Mouse (Mus musculus) CH12.LX (cell line): ENCODE data around the gene Rtf1. TPM values are rescaled to one million over a fixed set of nuclear protein-coding genes. Genes with fewer than 3 reads are reported as not detected.

Source experiments
- DNase-seq: peaks from one replicate; pipeline ENCODE4 v3.0.0-alpha.2; 2013; ENCODE audit errors: extremely low read depth
- H3K27ac ChIP-seq: 2 replicates; pipeline ENCODE4 v1.5.1; 2012; ENCODE audit warnings: low read depth, mild to moderate bottlenecking, control low read depth, moderate library complexity; ENCODE audit not compliant: insufficient read depth
- H3K27me3 ChIP-seq: replicated peaks from 2 replicates; pipeline ENCODE3; 2012; ENCODE audit warnings: inconsistent platforms
- H3K36me3 ChIP-seq, 2 experiments: replicated peaks in 1 of 2; 2 replicates each; pipeline versions ENCODE3 to v1.6.1; 2012; ENCODE audit warnings: inconsistent platforms in 1 of 2, low read length in 1 of 2, mild to moderate bottlenecking in 1 of 2, mixed read lengths in 1 of 2, moderate library complexity in 1 of 2; ENCODE audit not compliant: control insufficient read depth in 1 of 2, insufficient read depth in 1 of 2
- H3K4me1 ChIP-seq, 2 experiments: 2 replicates each; pipeline ENCODE4 v1.6.1; 2012; ENCODE audit warnings: inconsistent platforms in 1 of 2, moderate library complexity in 1 of 2; ENCODE audit not compliant: insufficient read depth in 2 of 2, control insufficient read depth in 1 of 2
- H3K4me2 ChIP-seq: 2 replicates; pipeline ENCODE4 v1.6.1; 2012; ENCODE audit warnings: low read depth, mild to moderate bottlenecking, control low read depth; ENCODE audit not compliant: poor library complexity, insufficient read depth, severe bottlenecking
- H3K4me3 ChIP-seq, 3 experiments: fragments of 150-350 bp in 1 of 3; sonication (generic) in 1 of 3; replicated peaks in 1 of 3; 2 replicates each; pipeline versions ENCODE3 to v1.5.1; 2011 to 2012; ENCODE audit warnings: low read depth in 2 of 3, low read length in 2 of 3, mild to moderate bottlenecking in 2 of 3, moderate library complexity in 2 of 3, control low read depth in 1 of 3, improper control_type of control experiment in 1 of 3, inconsistent platforms in 1 of 3, mixed read lengths in 1 of 3; ENCODE audit not compliant: poor library complexity in 1 of 3
- H3K79me2 ChIP-seq: replicated peaks from 2 replicates; pipeline ENCODE4 v1.6.1; 2012; ENCODE audit warnings: mild to moderate bottlenecking, moderate library complexity; ENCODE audit not compliant: control insufficient read depth, poor library complexity, insufficient read depth, severe bottlenecking; ENCODE audit errors: extremely low read depth
- H3K9ac ChIP-seq: 2 replicates; pipeline ENCODE4 v1.6.1; 2012; ENCODE audit warnings: low read depth, mild to moderate bottlenecking, control low read depth, moderate library complexity; ENCODE audit not compliant: insufficient read depth
- H3K9me3 ChIP-seq: replicated peaks from 2 replicates; pipeline ENCODE3; 2012; ENCODE audit warnings: low read length, inconsistent platforms, mixed read lengths
- CTCF ChIP-seq, 2 experiments: IDR thresholded peaks in 1 of 2; conservative IDR thresholded peaks in 1 of 2; 2 replicates each; pipeline ENCODE4 v1.5.1; 2011 to 2012; ENCODE audit warnings: low read depth in 2 of 2, low read length in 2 of 2, improper control_type of control experiment in 1 of 2, inconsistent platforms in 1 of 2, mild to moderate bottlenecking in 1 of 2, moderate library complexity in 1 of 2
- E2F4 ChIP-seq: IDR thresholded peaks from 2 replicates; pipeline ENCODE4 v1.6.1; 2011; ENCODE audit warnings: low read depth, low read length, improper control_type of control experiment; ENCODE audit not compliant: insufficient replicate concordance
- ELF1 ChIP-seq: IDR thresholded peaks from 2 replicates; pipeline ENCODE4 v1.6.1; 2014; ENCODE audit warnings: low read depth, mild to moderate bottlenecking, inconsistent platforms, low read length, improper control_type of control experiment
- EP300 ChIP-seq: IDR thresholded peaks from 2 replicates; pipeline ENCODE4 v1.6.1; 2011; ENCODE audit warnings: low read length, improper control_type of control experiment
- HCFC1 ChIP-seq: IDR thresholded peaks from 2 replicates; pipeline ENCODE4 v1.6.1; 2012; ENCODE audit warnings: low read depth, mild to moderate bottlenecking, inconsistent platforms, low read length, improper control_type of control experiment
- IRF4 ChIP-seq: IDR thresholded peaks from 2 replicates; pipeline ENCODE4 v1.6.1; 2014; ENCODE audit warnings: low read depth, mild to moderate bottlenecking, inconsistent platforms, low read length, improper control_type of control experiment
- JUN ChIP-seq: IDR thresholded peaks from 2 replicates; pipeline ENCODE4 v1.6.1; 2011; ENCODE audit warnings: low read depth, mild to moderate bottlenecking, low read length, improper control_type of control experiment, moderate library complexity; ENCODE audit not compliant: insufficient read depth
- JUND ChIP-seq: conservative IDR thresholded peaks from 2 replicates; pipeline ENCODE4 v1.6.1; 2011; ENCODE audit warnings: low read depth, low read length, improper control_type of control experiment
- KAT2A ChIP-seq: IDR thresholded peaks from 2 replicates; pipeline ENCODE4 v1.6.1; 2012; ENCODE audit warnings: low read length, improper control_type of control experiment, inconsistent platforms; ENCODE audit not compliant: insufficient replicate concordance
- MAFK ChIP-seq: IDR thresholded peaks from 2 replicates; pipeline ENCODE4 v1.6.1; 2011; ENCODE audit warnings: low read length, improper control_type of control experiment; ENCODE audit not compliant: insufficient replicate concordance
- MAZ ChIP-seq: IDR thresholded peaks from 2 replicates; pipeline ENCODE4 v1.6.1; 2012; ENCODE audit warnings: low read depth, mild to moderate bottlenecking, inconsistent platforms, low read length, improper control_type of control experiment, moderate library complexity
- MXI1 ChIP-seq: IDR thresholded peaks from 2 replicates; pipeline ENCODE4 v1.6.1; 2011; ENCODE audit warnings: mild to moderate bottlenecking, low read depth, low read length, improper control_type of control experiment
- MYC ChIP-seq: IDR thresholded peaks from 2 replicates; pipeline ENCODE4 v1.6.1; 2011; ENCODE audit warnings: low read depth, mild to moderate bottlenecking, improper control_type of control experiment, low read length
- NELFE ChIP-seq: IDR thresholded peaks from 2 replicates; pipeline ENCODE4 v1.6.1; 2011; ENCODE audit warnings: low read depth, low read length, improper control_type of control experiment
- NRF1 ChIP-seq: IDR thresholded peaks from 2 replicates; pipeline ENCODE4 v1.6.1; 2014; ENCODE audit warnings: low read depth, mild to moderate bottlenecking, inconsistent platforms, low read length, improper control_type of control experiment, moderate library complexity
- PAX5 ChIP-seq: IDR thresholded peaks from 2 replicates; pipeline ENCODE4 v1.6.1; 2012; ENCODE audit warnings: low read length, inconsistent platforms, mixed read lengths
- POLR2A ChIP-seq: IDR thresholded peaks from 2 replicates; pipeline ENCODE4 v1.6.1; 2011; ENCODE audit warnings: low read depth, mild to moderate bottlenecking, improper control_type of control experiment, low read length
- POLR2AphosphoS2 ChIP-seq: IDR thresholded peaks from 2 replicates; pipeline ENCODE4 v1.6.1; 2011; ENCODE audit warnings: low read depth, low read length, improper control_type of control experiment
- SIN3A ChIP-seq: IDR thresholded peaks from 2 replicates; pipeline ENCODE4 v1.6.1; 2012; ENCODE audit warnings: low read length, improper control_type of control experiment, inconsistent platforms
- TBP ChIP-seq: conservative IDR thresholded peaks from 2 replicates; pipeline ENCODE4 v1.6.1; 2011; ENCODE audit warnings: low read depth, low read length, improper control_type of control experiment
- TCF12 ChIP-seq: IDR thresholded peaks from 2 replicates; pipeline ENCODE4 v1.6.1; 2014; ENCODE audit warnings: low read depth, mild to moderate bottlenecking, inconsistent platforms, low read length, improper control_type of control experiment
- USF1 ChIP-seq: IDR thresholded peaks from 2 replicates; pipeline ENCODE4 v1.6.1; 2014; ENCODE audit warnings: low read depth, mild to moderate bottlenecking, inconsistent platforms, low read length, improper control_type of control experiment
- USF2 ChIP-seq: conservative IDR thresholded peaks from 2 replicates; pipeline ENCODE4 v1.6.1; 2011; ENCODE audit warnings: low read depth, low read length, improper control_type of control experiment
- ZC3H11A ChIP-seq: IDR thresholded peaks from 2 replicates; pipeline ENCODE4 v1.6.1; 2012; ENCODE audit warnings: low read depth, mild to moderate bottlenecking, inconsistent platforms, low read length, improper control_type of control experiment
- ZKSCAN1 ChIP-seq: IDR thresholded peaks from 2 replicates; pipeline ENCODE4 v1.6.1; 2012; ENCODE audit warnings: low read depth, inconsistent platforms, low read length, improper control_type of control experiment, borderline replicate concordance
- ZMIZ1 ChIP-seq: IDR thresholded peaks from 2 replicates; pipeline ENCODE4 v1.6.1; 2012; ENCODE audit warnings: low read depth, mild to moderate bottlenecking, inconsistent platforms, low read length, improper control_type of control experiment
- dilution Hi-C: fragments of 300-500 bp; cut with MboI; formaldehyde crosslinking; loops from 2 replicates; pipeline ENCODE4 v1.14.3; 2020; ENCODE audit warnings: low sequenced_read_pairs; ENCODE audit not compliant: extremely low pct_unique_long_range_greater_than_20kb, extremely low pct_ligation_motif_present
- in situ Hi-C: fragments of 300-500 bp; cut with MboI; formaldehyde crosslinking; loops from 3 replicates; pipeline ENCODE4 v1.14.3; 2019; ENCODE audit warnings: low sequenced_read_pairs, low pct_ligation_motif_present, low pct_unique_long_range_greater_than_20kb, mixed read lengths
- polyA plus RNA-seq: library from polyadenylated mRNA; unstranded; fragments of >175 nt; gene quantifications from 2 replicates; pipeline ENCODE4 v1.2.1, GENCODE M21; 2012; ENCODE audit warnings: low read depth; ENCODE audit not compliant: insufficient read length
- total RNA-seq, 2 experiments: library from RNA; depleted of rRNA; stranded (reverse); fragments of 300-350 nt in 1 of 2; fragments of >200 nt in 1 of 2; gene quantifications; 2 replicates each; pipeline ENCODE4 v1.2.3; 2012 to 2014

Gene Rtf1
- total RNA-seq (2012; rRNA removed) (9.7 and 12.5 TPM in 2 replicates), total RNA-seq (2014; rRNA removed) (10.7 and 11.3 TPM in 2 replicates), polyA plus RNA-seq (46.0 and 50.3 TPM in 2 replicates)

DNA sequence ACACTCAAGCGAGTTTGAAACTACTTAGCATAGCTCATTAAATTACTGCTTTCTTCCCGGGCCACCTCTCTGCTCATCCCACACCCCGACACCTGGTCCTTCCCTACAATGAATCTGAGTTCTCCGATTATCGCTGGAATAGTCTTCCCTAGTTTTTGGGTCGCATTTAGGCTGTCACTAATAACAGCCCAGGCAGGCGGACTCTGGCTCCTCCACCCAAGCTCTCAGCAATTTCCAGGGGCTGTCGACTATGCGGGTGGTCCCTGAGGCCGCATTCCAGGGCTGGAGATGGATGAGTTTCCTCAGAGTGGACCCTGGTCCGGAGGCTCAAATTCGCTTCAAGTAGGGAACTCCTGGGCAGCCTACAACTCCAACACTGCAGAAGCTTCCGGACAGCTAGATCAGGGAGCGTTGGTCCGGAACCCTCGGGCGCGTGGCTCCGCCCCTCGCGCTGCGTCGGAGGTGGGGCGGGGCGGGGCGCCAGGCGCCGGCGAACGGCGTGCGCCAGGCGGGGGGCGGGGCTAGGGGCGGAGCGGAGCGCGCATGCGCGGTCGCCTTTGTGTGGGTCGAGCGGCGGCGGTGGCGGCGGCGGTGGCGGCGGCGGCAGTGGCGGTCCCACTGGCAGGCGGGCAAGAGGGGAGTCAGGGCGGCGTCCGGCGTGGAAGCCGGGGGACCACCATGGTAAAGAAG is at the start of gene Rtf1:
Gene Rtf1 (plus strand): TSS at position 544 of the 690 bp plus-strand sequence.
- no peaks in the 10 kb centered on the region for H3K9me3 ChIP-seq
- TF ChIP-seq USF1 (no peak), ELF1 (peak; percentile 73), NELFE (peak; percentile 93), EP300 (no peak), PAX5 (no peak), MXI1 (0 out of 2 replicates have a peak, but pooled peaks have one; percentile 49), JUND (no peak), MYC (no peak), TCF12 (peak; percentile 83; the same call in 1 of the 2 replicates), TBP (0 out of 2 replicates have a peak, but pooled peaks have one; percentile 59), E2F4 (no peak), MAFK (no peak), ZC3H11A (no peak), SIN3A (peak; percentile 22), MAZ (0 out of 2 replicates have a peak, but pooled peaks have one; percentile 28), JUN (no peak), ZMIZ1 (peak; percentile 91), POLR2AphosphoS2 (peak; percentile 83; the same call in 1 of the 2 replicates), HCFC1 (peak; percentile 23), ZKSCAN1 (no peak), KAT2A (no peak), NRF1 (peak; percentile 80), IRF4 (0 out of 2 replicates have a peak, but pooled peaks have one; percentile 4), USF2 (no peak), CTCF (conservative IDR thresholded peaks at IDR 0.05 in 1 of 2, IDR thresholded peaks at IDR 0.05 in 1 of 2; ENCODE audit: low read depth in 2 of 2, low read length in 2 of 2) (no peak), POLR2A (peak; percentile 98)
- H3K4me1 ChIP-seq, result peaks cover 0 to 21% of the 10 kb centered on the region in 2 experiments; a peak in 1 of 4 replicates
- peak within 1 kb of the TSS; percentile 91 for H3K9ac ChIP-seq
- DNase-seq, result peak; percentile 80
- peak within 1 kb of the TSS; percentile 15; the same call in 1 of the 2 replicates for H3K27ac ChIP-seq
- H3K79me2 ChIP-seq, result peaks cover 28% of the 10 kb centered on the region
- peaks cover 0 to 13% of the 10 kb centered on the region in 2 experiments for H3K36me3 ChIP-seq
- dilution Hi-C loops (no loop called here), in situ Hi-C loops (no loop called here)
- H3K27me3 ChIP-seq, result peaks cover 10% of the 10 kb centered on the region
- H3K4me3 ChIP-seq, result peak within 1 kb of the TSS; percentile 75 to 95 (median 87)
- peak within 1 kb of the TSS; percentile 95 for H3K4me2 ChIP-seq
